Mouse (Mus musculus) testis, adult 2 months (tissue): ENCODE results near the gene Tlx2.

ENCODE experiments used
- CTCF ChIP-seq: fragments of 200-500 bp; IDR thresholded peaks from 2 replicates; pipeline ENCODE4 v1.5.1; 2012; ENCODE audit warnings: low read depth, mild to moderate bottlenecking, inconsistent platforms, low read length, moderate library complexity; ENCODE audit not compliant: control insufficient read depth, insufficient read depth, insufficient replicate concordance
- POLR2A ChIP-seq: fragments of 200-500 bp; IDR thresholded peaks from 2 replicates; pipeline ENCODE4 v1.6.1; 2012; ENCODE audit warnings: low read depth, mild to moderate bottlenecking, inconsistent platforms, low read length, moderate library complexity; ENCODE audit not compliant: control insufficient read depth

GRCm38 (mm10) chr6:83037188-83037587, 32.9 kb downstream of the Tlx2 start:
- TF ChIP-seq CTCF, result no peak
- no peak for TF ChIP-seq POLR2A
